Mouse (Mus musculus) gastrocnemius, adult 8-10 months (tissue): ENCODE data around the gene Pitpnm2. TPM values are rescaled to one million over a fixed set of nuclear protein-coding genes. Genes with fewer than 3 reads are reported as not detected.

Experiments used
- DNase-seq, 2 experiments: peaks; one replicate each; pipeline ENCODE4 v3.0.0; 2022; ENCODE audit warnings: low spot score in 2 of 2
- total RNA-seq, 4 experiments: library from RNA; stranded (reverse); gene quantifications; 2 replicates each; pipeline ENCODE4 v1.2.4; 2022

Gene Pitpnm2
- total RNA-seq, 4 experiments from 2014 or later = 19.3 to 22.4 (median 20.8) TPM

GRCm38 (mm10) chr5:124150895-124151294 is 98.7 kb downstream of the Pitpnm2 start:
- no peak for DNase-seq

- DNase-seq = no peak
Observed at GRCm38 (mm10) chr5:124149028-124149427, 100.5 kb downstream of the Pitpnm2 start.

DNA sequence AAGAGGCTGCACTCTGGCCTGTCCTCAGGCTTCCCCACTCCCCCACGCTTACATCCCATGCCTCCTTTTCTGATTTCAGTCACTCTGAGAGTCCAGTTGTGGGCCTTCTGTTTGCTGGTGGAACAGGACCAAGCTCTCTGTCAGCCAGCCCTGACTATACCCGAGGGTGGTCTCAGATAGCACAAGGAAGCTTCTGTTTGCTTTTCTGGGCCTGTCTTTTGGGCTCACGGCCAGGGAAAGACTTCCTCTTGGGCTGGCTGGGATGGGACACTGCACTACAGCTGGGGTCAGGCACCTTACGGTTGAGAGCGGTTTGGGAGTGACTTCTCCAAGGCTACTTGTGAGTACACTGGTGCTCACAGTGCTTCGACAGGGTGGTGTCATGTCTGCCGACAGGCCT is 111.5 kb downstream of the Pitpnm2 start:
- DNase-seq = no peak

- no peak for DNase-seq
Observed at GRCm38 (mm10) chr5:124134261-124134660, 115.3 kb downstream of the Pitpnm2 start.

GRCm38 (mm10) chr5:124125093-124125492 is 124.5 kb downstream of the Pitpnm2 start:
- no peak for DNase-seq

- no peak for DNase-seq
Observed at GRCm38 (mm10) chr5:124122357-124122756, 127.2 kb downstream of the Pitpnm2 start.

DNA sequence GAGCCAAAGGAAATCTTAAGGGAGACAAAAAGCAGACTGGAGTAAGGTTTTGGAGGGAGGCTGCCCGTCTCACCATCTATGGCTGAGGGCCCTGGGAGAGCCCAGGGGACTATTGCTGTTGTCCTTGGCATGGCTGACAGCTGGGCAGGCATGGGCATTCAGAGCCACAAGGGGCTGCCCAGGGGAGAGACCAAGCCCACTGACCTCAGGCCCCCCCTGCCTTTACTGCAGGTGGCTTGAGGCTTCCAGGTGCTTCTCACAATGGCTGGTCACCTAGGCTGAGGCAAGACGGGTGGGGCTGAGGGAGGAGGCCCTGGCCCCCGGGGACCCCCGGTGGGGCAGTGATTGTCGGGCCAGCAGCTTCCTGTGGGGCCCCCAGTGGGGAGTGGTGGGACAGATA is 130.4 kb downstream of the Pitpnm2 start:
- DNase-seq = no peak

DNA sequence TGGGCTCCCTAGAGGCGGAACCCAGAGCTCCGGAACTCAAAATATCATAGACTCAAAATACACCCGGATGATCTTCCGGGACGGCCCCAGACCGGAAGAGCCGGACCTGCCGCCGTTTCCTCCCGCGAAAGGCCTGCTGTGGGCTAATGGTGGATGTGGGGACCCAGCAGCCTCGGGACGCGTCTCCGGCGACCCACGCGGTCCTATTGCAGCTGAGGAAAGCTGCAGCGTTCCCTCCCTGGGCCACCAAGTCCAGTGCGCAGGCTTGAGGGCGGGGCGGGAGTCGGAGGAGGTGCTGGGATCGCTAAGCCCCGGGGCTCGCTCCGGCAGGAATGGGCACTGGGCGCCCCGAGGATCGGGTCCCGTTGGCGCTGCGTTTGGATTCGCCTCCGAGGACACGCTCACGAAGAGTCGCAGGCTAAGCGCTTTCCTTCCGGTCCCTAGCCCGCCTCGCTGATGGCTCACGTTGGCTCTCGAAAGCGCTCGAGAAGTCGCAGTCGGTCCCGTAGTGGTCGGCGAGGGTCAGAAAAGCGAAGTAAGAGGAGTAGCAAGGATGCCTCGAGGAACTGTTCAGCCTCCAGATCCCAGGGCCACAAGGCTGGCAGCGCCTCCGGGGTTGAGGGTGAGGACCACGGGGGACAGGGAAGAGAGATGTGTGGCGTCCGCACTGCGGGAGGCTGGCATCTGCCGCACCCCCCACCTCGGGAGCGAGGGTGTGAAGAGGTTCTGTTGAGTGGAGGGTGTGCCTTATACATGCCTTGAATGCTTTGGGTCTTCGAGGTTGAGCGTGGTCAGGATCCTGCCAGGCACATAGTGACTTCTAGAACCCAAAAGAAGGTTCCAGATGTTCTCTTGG is 133.3 kb downstream of the Pitpnm2 start, which contains the start of gene Arl6ip4:
Gene Arl6ip4 (plus strand): TSS at position 100 of the 856 bp plus-strand sequence.
- peak; percentile 55 to 60 for DNase-seq

GRCm38 (mm10) chr5:124115531-124115930 is 134.0 kb downstream of the Pitpnm2 start:
- no peak for DNase-seq

DNA sequence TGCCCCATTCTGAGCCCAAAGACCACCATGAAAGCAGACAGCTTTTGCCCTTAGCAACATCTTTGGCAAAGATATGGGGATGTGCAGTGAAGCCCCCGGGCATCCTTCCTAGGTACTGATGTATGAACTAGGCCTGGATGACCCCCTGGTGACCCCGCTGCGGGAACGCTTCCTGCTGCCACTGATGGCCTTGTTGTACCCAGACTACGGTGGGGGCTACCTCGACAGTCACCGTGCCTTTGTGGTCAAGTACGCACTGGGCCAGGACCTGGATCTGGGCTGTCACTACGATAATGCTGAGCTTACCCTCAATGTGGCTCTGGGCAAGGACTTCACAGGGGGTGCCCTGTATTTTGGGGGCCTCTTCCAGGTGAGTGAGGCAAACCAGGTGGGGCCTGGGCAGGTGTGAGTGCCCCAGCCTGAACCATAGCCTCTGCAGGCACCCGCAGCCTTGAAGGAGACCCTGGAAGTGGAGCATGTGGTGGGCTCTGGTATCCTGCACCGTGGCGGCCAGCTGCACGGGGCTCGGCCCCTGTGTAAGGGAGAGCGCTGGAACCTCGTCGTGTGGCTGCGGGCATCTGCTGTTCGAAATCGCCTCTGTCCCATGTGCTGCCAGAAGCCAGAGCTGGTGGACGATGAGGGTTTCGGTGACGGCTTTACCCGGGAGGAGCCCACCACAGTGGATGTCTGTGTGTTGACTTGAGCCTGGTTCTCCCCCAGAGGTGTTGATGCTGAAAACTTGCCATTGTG is 135.1 kb downstream of the Pitpnm2 start:
- no peak for DNase-seq

DNA sequence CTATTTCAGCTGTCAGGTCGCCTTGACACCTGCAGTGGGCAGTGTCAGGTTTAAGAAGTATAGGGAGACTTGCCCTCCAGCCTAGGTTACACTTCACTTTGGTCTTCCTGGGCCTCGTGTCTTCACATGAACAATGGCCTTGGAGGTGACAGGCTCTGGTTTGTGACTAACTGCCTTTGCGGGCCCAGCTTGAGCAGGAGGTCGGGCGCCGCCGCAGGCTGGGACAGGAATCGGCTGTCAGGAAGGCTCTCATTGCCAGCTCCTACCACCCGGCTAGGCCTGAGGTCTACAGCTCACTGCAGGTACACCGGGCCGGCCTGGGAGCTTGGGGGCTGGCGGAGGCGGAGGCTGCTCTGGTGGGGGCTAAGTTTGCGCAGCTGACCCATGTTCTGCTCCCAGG is 136.5 kb downstream of the Pitpnm2 start:
- DNase-seq = peak in 1 of 2 experiments; percentile 40

- no peak for DNase-seq
Observed at GRCm38 (mm10) chr5:124112531-124112930, 137.0 kb downstream of the Pitpnm2 start.

DNA sequence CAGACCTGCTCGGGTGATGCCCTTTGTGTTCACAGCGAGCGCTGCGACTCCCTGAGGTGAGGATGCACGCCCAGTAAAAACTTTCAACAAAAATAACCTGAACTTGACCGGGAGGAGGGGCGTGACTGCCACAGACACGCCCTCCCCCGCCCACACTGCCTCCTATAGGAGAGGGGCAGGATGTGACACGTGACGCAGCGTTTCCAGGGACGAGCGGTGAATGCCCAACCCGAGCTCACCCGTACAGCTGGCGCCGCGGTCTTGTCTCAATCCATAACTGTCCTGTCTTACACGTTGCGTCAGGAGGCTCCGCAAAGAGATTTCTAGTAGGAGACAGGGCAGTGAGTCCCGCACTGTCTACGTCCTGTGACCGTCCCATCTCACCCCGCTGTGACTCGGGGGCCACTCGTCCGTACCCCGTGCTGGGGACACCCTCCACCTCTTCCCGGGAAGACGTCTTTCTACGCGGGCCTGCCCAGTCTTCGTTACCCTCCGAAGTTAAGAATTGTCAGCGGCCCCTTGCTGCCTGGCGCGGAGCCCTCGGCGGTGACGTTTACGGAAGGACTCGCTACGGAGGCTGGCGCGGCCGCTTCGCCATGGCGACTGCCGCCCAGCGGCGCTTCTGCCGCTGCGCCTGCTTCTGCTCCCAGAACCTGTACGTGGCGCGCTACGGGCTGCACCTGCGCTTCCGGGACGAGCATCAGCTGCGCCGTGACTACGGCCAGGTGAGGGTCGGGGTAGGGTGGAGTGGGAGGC is 137.6 kb downstream of the Pitpnm2 start, which contains the start of gene Ogfod2:
Gene Ogfod2 (plus strand): TSS at position 556 of the 756 bp plus-strand sequence.
- peak; percentile 88 to 92 for DNase-seq

DNA sequence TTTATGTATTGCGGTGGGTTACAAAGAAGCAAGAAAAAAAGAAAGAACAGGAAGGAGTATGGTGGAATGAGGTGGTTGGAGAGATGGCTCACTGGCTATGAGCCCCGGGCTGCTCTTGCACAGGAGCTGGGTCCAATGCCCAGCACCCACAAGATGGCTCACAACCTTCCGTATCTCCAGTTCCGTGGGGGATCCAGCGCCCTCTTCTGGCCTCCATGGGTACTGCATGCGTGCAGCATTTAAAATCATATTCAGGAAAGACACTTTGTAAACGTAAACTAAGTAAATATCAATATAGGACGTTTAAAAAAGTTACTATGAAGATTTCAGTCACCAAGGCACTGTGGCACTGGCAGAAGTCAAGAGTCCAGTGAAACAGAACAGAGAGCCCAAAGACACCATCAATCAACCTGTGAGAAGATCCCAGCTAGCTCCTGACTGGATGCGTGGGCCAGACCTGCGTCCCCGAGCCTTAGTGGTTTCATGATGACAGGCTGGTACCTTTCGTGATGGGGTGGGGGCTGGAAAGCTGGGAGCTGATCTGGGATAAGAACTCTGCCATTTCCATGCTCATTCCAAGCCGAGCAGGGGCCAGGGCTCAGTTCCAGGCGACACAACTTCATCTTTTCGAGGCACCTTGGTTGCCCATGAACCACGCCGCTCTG is 138.4 kb downstream of the Pitpnm2 start:
- DNase-seq = no peak

GRCm38 (mm10) chr5:124103552-124103951 is 146.0 kb downstream of the Pitpnm2 start:
- no peak for DNase-seq

- no peak for DNase-seq
Observed at GRCm38 (mm10) chr5:124103020-124103419, 146.5 kb downstream of the Pitpnm2 start.

DNA sequence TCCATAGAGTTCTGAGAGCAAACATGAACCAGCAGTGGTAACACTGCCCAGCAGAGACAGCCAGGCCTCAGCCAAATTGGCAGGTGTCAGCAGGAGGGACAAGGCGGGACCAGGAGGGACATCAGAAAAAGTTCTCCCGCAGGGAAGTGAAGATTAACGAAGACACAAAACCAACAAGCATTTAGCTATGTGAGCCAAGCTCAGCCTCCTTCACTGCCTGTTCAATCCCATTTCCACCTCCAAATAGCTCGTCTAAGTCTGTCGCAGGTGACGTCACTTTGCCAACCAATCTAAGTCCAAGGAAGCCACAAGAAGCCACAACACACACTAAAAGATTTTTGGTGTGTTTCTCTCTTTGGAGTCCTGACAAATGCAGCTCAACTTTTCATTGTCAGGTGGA is 147.2 kb downstream of the Pitpnm2 start:
- DNase-seq = no peak

GRCm38 (mm10) chr5:124100128-124101044 is 149.2 kb downstream of the Pitpnm2 start:
- DNase-seq = no peak

DNA sequence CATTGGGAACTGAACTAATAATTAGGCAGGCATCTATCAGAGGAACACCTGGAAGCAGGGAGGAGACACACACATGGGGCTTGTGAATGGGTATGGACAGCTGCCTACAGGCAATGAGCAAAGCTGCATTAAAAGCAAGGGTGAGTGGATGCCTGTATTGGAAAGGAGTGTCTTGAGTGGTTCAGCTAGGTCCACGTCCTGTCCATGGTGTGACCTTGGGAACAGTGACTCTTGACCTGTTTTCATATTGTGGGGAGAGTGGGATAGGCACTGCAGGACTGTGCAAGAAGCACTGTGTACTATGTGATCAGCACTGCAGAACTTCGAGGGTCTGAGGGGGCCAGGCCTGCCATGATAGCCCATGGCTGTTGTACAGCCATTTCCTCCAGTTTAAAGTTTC is 150.6 kb downstream of the Pitpnm2 start:
- no peak for DNase-seq
